ENCODE assay signal across 10 mouse cellular contexts in the genomic region with DNA sequence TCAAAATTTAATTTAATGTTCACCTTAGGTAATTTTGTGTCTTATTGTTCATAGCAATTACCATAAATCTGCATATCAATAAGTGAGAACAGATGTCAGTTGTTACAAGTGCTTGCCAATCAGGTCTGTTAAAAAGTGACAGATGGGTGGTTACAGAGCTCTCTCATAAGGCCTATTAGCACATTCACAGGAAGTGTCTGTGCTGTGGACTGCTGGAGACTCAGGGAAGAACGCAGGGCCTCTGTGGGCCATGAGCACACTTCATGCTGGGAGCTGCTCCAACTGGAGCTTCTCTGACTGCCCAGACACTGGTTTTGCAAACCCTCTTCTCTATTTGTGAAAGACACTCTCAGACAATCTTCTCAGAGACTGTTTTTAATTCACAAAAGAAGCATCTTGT.
DNase-seq lines count a peak whose midpoint lies in the region; ATAC-seq and TF ChIP-seq lines count a peak whose summit lies in the region.
"Had no signal": no experiment of that assay in that cellular context is flagged by ENCODE, and none has a peak within 500 bp of the region (broad histone marks: within the 10 kb centered on the region; RNA-seq: fewer than 3 reads in every experiment).

No protein-coding gene starts in this region.

- ATAC-seq in hindbrain, embryonic 14.5 days (ENCODE audit: low FRiP score) = peak; percentile 86
- no peak for ATAC-seq in midbrain, postnatal 0 days (ENCODE audit: low FRiP score)
- ATAC-seq in megakaryocyte progenitor cell, adult 5-6 weeks (replicated peaks; ENCODE audit: poor library complexity) = no peak
- ATAC-seq: intestine, postnatal 0 days had no signal

- H3K9ac ChIP-seq in hindbrain, embryonic 14.5 days = no peak overlapping the region
- H3K9ac ChIP-seq in midbrain, postnatal 0 days (replicated peaks; ENCODE audit: low read length, poor library complexity, severe bottlenecking) = no peak overlapping the region

- no peaks in the 10 kb centered on the region for H3K27me3 ChIP-seq in hindbrain, embryonic 14.5 days (ENCODE audit: control insufficient read depth, insufficient read depth, low read length)
- no peaks in the 10 kb centered on the region for H3K27me3 ChIP-seq in midbrain, postnatal 0 days (ENCODE audit: insufficient read depth, low read length)

- H3K4me3 ChIP-seq in hindbrain, embryonic 14.5 days (replicated peaks; ENCODE audit: low read length) = no peak overlapping the region
- H3K4me3 ChIP-seq in midbrain, postnatal 0 days (ENCODE audit: low read depth, low read length) = no peak overlapping the region

- H3K9me3 ChIP-seq in hindbrain, embryonic 14.5 days (ENCODE audit: control insufficient read depth, low read length) = no peaks in the 10 kb centered on the region
- H3K9me3 ChIP-seq in midbrain, postnatal 0 days (ENCODE audit: low read length) = no peaks in the 10 kb centered on the region

- peaks cover 24% of the 10 kb centered on the region for H3K36me3 ChIP-seq in hindbrain, embryonic 14.5 days (replicated peaks; ENCODE audit: control insufficient read depth, insufficient read depth)
- peaks cover 4% of the 10 kb centered on the region; the same call in 1 of the 2 replicates for H3K36me3 ChIP-seq in midbrain, postnatal 0 days (ENCODE audit: insufficient read depth, low read length)

- 0% methylated on average over 1 of the region's 1 CpGs for WGBS in hindbrain, embryonic 14.5 days
- 8% methylated on average over 1 of the region's 1 CpGs for WGBS in midbrain, postnatal 0 days

- peak overlapping the region; percentile 57; the same call in 1 of the 2 replicates for H3K27ac ChIP-seq in hindbrain, embryonic 14.5 days
- no peak overlapping the region for H3K27ac ChIP-seq in midbrain, postnatal 0 days (ENCODE audit: low read depth, low read length)

- peaks cover 13% of the 10 kb centered on the region; the same call in 1 of the 2 replicates for H3K4me1 ChIP-seq in hindbrain, embryonic 14.5 days (replicated peaks; ENCODE audit: control insufficient read depth, insufficient read depth, low read length)
- H3K4me1 ChIP-seq in midbrain, postnatal 0 days (ENCODE audit: insufficient read depth, low read length) = no peaks in the 10 kb centered on the region; the same call in 1 of the 2 replicates

- no peak for TF ChIP-seq CTCF in midbrain, postnatal 0 days (IDR thresholded peaks at IDR 0.05)

- no peak overlapping the region for H3K4me2 ChIP-seq in hindbrain, embryonic 14.5 days (replicated peaks)
- H3K4me2 ChIP-seq in midbrain, postnatal 0 days (ENCODE audit: low read depth, low read length, poor library complexity, severe bottlenecking) = no peak overlapping the region

- peak; percentile 39 for DNase-seq in embryo, embryonic 10 days (ENCODE audit: low spot score)
- no peak for DNase-seq in embryo, embryonic 9.5 days (ENCODE audit: extremely low spot score)
- DNase-seq in cerebellum, postnatal 10 days = peak; percentile 49 to 71
- DNase-seq in hindbrain, embryonic 14.5 days (ENCODE audit: low spot score) = peak; percentile 53
- peak; percentile 78 for DNase-seq in midbrain, postnatal 0 days (ENCODE audit: low spot score)
- no peak for DNase-seq in adrenal gland, postnatal 10 days
- DNase-seq in kidney, adult 9 months = no peak
- DNase-seq: adrenal gland, postnatal 36 days had no signal

Comparison
In these comparisons a context has a peak if more than half of its experiments do, and no peak if none do; other contexts are left out.
1. DNase-seq: peak in embryo, embryonic 10 days (single experiment), cerebellum, postnatal 10 days (2 of 2), hindbrain, embryonic 14.5 days (single experiment) and midbrain, postnatal 0 days (single experiment); none in embryo, embryonic 9.5 days (single experiment), adrenal gland, postnatal 10 days (single experiment) and kidney, adult 9 months (single experiment).